Mouse (Mus musculus) MEL (cell line): Measurements from ENCODE around the gene Dstyk. TPM values are rescaled to one million over a fixed set of nuclear protein-coding genes. Genes with fewer than 3 reads are reported as not detected.
A peak's percentile ranks its signal among the peaks of the same experiment; 100 is the strongest.

Experiments
- DNase-seq: peaks from one replicate; pipeline ENCODE4 v3.0.0; 2011; ENCODE audit warnings: low read depth, low spot score
- H3K27ac ChIP-seq: 2 replicates; pipeline ENCODE4 v1.5.1; 2012; ENCODE audit warnings: low read depth, mild to moderate bottlenecking, control low read depth, low read length, moderate library complexity; ENCODE audit not compliant: control insufficient read depth
- H3K27me3 ChIP-seq, 2 experiments: fragments of 150-350 bp in 1 of 2; sonication (generic) in 1 of 2; 2 replicates each; pipeline ENCODE4 v1.6.1; 2012; ENCODE audit warnings: low read length in 2 of 2, mild to moderate bottlenecking in 2 of 2, improper control_type of control experiment in 1 of 2, moderate library complexity in 1 of 2; ENCODE audit not compliant: insufficient read depth in 2 of 2, control insufficient read depth in 1 of 2
- H3K36me3 ChIP-seq, 2 experiments: 2 replicates each; pipeline ENCODE4 v1.6.1; 2012 to 2014; ENCODE audit warnings: low read length in 2 of 2, improper control_type of control experiment in 1 of 2, inconsistent platforms in 1 of 2, mild to moderate bottlenecking in 1 of 2; ENCODE audit not compliant: insufficient read depth in 2 of 2, control insufficient read depth in 1 of 2
- H3K4me1 ChIP-seq, 2 experiments: fragments of 150-350 bp in 1 of 2; sonication (generic) in 1 of 2; 2 replicates each; pipeline ENCODE4 v1.6.1; 2012; ENCODE audit warnings: low read length in 2 of 2, improper control_type of control experiment in 1 of 2, mild to moderate bottlenecking in 1 of 2; ENCODE audit not compliant: insufficient read depth in 2 of 2, control insufficient read depth in 1 of 2
- H3K4me3 ChIP-seq, 2 experiments: fragments of 150-350 bp in 1 of 2; sonication (generic) in 1 of 2; 2 replicates each; pipeline ENCODE4 v1.5.1; 2012; ENCODE audit warnings: low read depth in 2 of 2, low read length in 2 of 2, mild to moderate bottlenecking in 2 of 2, moderate library complexity in 2 of 2, control low read depth in 1 of 2, improper control_type of control experiment in 1 of 2; ENCODE audit not compliant: control insufficient read depth in 1 of 2, insufficient read depth in 1 of 2
- H3K79me2 ChIP-seq: 2 replicates; pipeline ENCODE4 v1.6.1; 2012; ENCODE audit warnings: mild to moderate bottlenecking, low read length, moderate library complexity; ENCODE audit not compliant: control insufficient read depth, poor library complexity, insufficient read depth
- H3K9ac ChIP-seq: 2 replicates; pipeline ENCODE4 v1.6.1; 2012; ENCODE audit warnings: low read depth, mild to moderate bottlenecking, control low read depth, low read length, moderate library complexity; ENCODE audit not compliant: control insufficient read depth, poor library complexity, severe bottlenecking
- H3K9me3 ChIP-seq: fragments of 150-350 bp; sonication (generic); replicated peaks from 2 replicates; pipeline ENCODE4 v1.6.1; 2012; ENCODE audit warnings: mild to moderate bottlenecking, low read length, improper control_type of control experiment, moderate library complexity; ENCODE audit not compliant: insufficient read depth
- CHD2 ChIP-seq: IDR thresholded peaks from 2 replicates; pipeline ENCODE4 v1.6.1; 2011; ENCODE audit warnings: low read length, improper control_type of control experiment
- JUND ChIP-seq: IDR thresholded peaks from 2 replicates; pipeline ENCODE4 v1.6.1; 2011; ENCODE audit warnings: low read depth, mild to moderate bottlenecking, improper control_type of control experiment, low read length
- MXI1 ChIP-seq: IDR thresholded peaks from 2 replicates; pipeline ENCODE4 v1.6.1; 2011; ENCODE audit warnings: mild to moderate bottlenecking, low read depth, low read length, improper control_type of control experiment
- MYC ChIP-seq: IDR thresholded peaks from 2 replicates; pipeline ENCODE4 v1.6.1; 2011; ENCODE audit warnings: low read depth, mild to moderate bottlenecking, low read length, improper control_type of control experiment, moderate library complexity
- NELFE ChIP-seq: IDR thresholded peaks from 2 replicates; pipeline ENCODE4 v1.6.1; 2011; ENCODE audit warnings: low read depth, low read length, improper control_type of control experiment
- POLR2A ChIP-seq, 2 experiments: IDR thresholded peaks; 2 replicates each; pipeline ENCODE4 v1.6.1; 2011 to 2012; ENCODE audit warnings: low read length in 2 of 2, mild to moderate bottlenecking in 2 of 2, control low read depth in 1 of 2, improper control_type of control experiment in 1 of 2, low read depth in 1 of 2, moderate library complexity in 1 of 2; ENCODE audit not compliant: control insufficient read depth in 1 of 2, insufficient read depth in 1 of 2, poor library complexity in 1 of 2
- POLR2AphosphoS2 ChIP-seq: IDR thresholded peaks from 2 replicates; pipeline ENCODE4 v1.6.1; 2011; ENCODE audit warnings: low read length, improper control_type of control experiment
- POLR2AphosphoS5 ChIP-seq: IDR thresholded peaks from 2 replicates; pipeline ENCODE4 v1.6.1; 2012; ENCODE audit warnings: low read depth, borderline replicate concordance, mild to moderate bottlenecking, inconsistent platforms, low read length, moderate library complexity, mixed read lengths
- SIN3A ChIP-seq: IDR thresholded peaks from 2 replicates; pipeline ENCODE4 v1.6.1; 2012; ENCODE audit warnings: low read length, improper control_type of control experiment, inconsistent platforms
- TAL1 ChIP-seq: IDR thresholded peaks from 2 replicates; pipeline ENCODE4 v1.6.1; 2012; ENCODE audit warnings: mild to moderate bottlenecking, inconsistent platforms, low read length, moderate library complexity, mixed read lengths
- USF1 ChIP-seq: IDR thresholded peaks from 2 replicates; pipeline ENCODE4 v1.6.1; 2014; ENCODE audit warnings: low read depth, mild to moderate bottlenecking, inconsistent platforms, low read length, improper control_type of control experiment, moderate library complexity
- ZKSCAN1 ChIP-seq: IDR thresholded peaks from 2 replicates; pipeline ENCODE4 v1.6.1; 2012; ENCODE audit warnings: low read depth, mild to moderate bottlenecking, inconsistent platforms, low read length, improper control_type of control experiment, moderate library complexity
- ZMIZ1 ChIP-seq: IDR thresholded peaks from 2 replicates; pipeline ENCODE4 v1.6.1; 2012; ENCODE audit warnings: low read depth, mild to moderate bottlenecking, inconsistent platforms, low read length, improper control_type of control experiment, moderate library complexity
- polyA plus RNA-seq, 2 experiments: library from polyadenylated mRNA; stranded (reverse) in 1 of 2; unstranded in 1 of 2; fragments of >175 nt in 1 of 2; fragments of >200 nt in 1 of 2; gene quantifications; 2 replicates each; pipeline versions ENCODE4 v1.2.1 to v1.2.4; 2012; ENCODE audit warnings: low replicate concordance in 2 of 2, low read depth in 1 of 2; ENCODE audit not compliant: insufficient read length in 2 of 2, insufficient read depth in 1 of 2, missing spikeins in 1 of 2
- total RNA-seq: library from RNA; depleted of rRNA; stranded (reverse); fragments of 300-350 nt; gene quantifications from 2 replicates; pipeline ENCODE4 v1.2.3, GENCODE M21; 2012

Gene Dstyk
- total and polyA plus RNA-seq, 3 experiments = 2.4 to 4.5 TPM; not detected in 1

DNA sequence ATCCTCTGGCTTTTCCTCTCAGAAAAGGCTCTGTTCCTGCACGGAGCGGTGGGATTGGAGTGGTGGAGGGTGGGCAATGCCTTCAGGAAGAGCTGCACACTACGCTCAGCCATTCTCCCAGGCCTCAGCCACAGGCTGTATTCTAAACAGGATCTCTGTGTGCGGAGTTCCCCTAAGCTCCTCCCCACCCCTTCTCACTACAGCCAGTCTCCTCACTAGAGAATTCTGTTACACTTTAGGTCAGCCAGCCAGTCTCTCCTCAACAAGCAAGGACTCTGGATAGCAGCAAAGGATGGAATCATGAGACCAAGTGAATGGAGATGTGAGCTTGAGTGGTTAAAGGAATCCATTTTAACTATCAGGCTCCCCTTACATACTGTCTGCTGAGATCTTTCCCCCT is 29.4 kb upstream of the Dstyk start:
- Histone ChIP-seq H3K36me3 (peaks cover 0 to 3% of the 10 kb centered on the region in 2 experiments; a peak in 2 of 4 replicates), H3K9ac (no peak overlapping the region), H3K4me3 (no peak overlapping the region), H3K79me2 (no peaks in the 10 kb centered on the region), H3K4me1 (peaks cover 2 to 10% of the 10 kb centered on the region in 2 experiments; a peak in 2 of 4 replicates), H3K27me3 (no peaks in the 10 kb centered on the region), H3K27ac (no peak overlapping the region), H3K9me3 (no peaks in the 10 kb centered on the region)
- TF ChIP-seq USF1 (no peak), TAL1 (no peak), CHD2 (no peak), POLR2A (IDR thresholded peaks at IDR 0.05; ENCODE audit: control insufficient read depth in 1 of 2, insufficient read depth in 1 of 2, low read depth in 1 of 2, low read length in 2 of 2, poor library complexity in 1 of 2) (no peak), ZMIZ1 (no peak), NELFE (no peak), MYC (no peak), POLR2AphosphoS5 (no peak), POLR2AphosphoS2 (no peak), JUND (no peak), ZKSCAN1 (no peak)
- no peak for DNase-seq

GRCm38 (mm10) chr1:132388813-132389803 is 28.2 kb upstream of the Dstyk start:
- H3K36me3 ChIP-seq = peaks cover 0 to 3% of the 10 kb centered on the region in 2 experiments; a peak in 2 of 4 replicates
- no peak overlapping the region for H3K9ac ChIP-seq
- H3K79me2 ChIP-seq = no peaks in the 10 kb centered on the region
- H3K4me3 ChIP-seq = no peak overlapping the region
- no peaks in the 10 kb centered on the region; a peak in 1 of 4 replicates for H3K27me3 ChIP-seq
- TF ChIP-seq MXI1 (0 out of 2 replicates have a peak, but pooled peaks have one; percentile 56), SIN3A (0 out of 2 replicates have a peak, but pooled peaks have one; percentile 10), ZMIZ1 (no peak)
- H3K4me1 ChIP-seq = peaks cover 2 to 8% of the 10 kb centered on the region in 2 experiments; a peak in 2 of 4 replicates
- no peaks in the 10 kb centered on the region for H3K9me3 ChIP-seq
- no peak for DNase-seq
- H3K27ac ChIP-seq = no peak overlapping the region
